Mouse (Mus musculus) spleen, postnatal 10 days (tissue): Measurements from ENCODE around the gene Gm5938.

ENCODE experiments used
- DNase-seq, 2 experiments: peaks; one replicate each; pipeline ENCODE4 v3.0.0; 2021 to 2022; ENCODE audit warnings: low spot score in 2 of 2

Gene Gm5938

GRCm38 (mm10) chrX:78125167-78125566 is at the start of gene Gm5938:
Gene Gm5938 (plus strand): TSS chrX:78125467.
- no peak for DNase-seq

GRCm38 (mm10) chrX:78091274-78091673 is 34.0 kb upstream of the Gm5938 start, which contains the start of gene Obp1a:
Gene Obp1a (minus strand): TSS chrX:78091374.
- DNase-seq: no peak
